Mouse (Mus musculus): ENCODE results near the gene Wnt9a.
"Not testable (repeated sequence)": the region's sequence is repeated elsewhere in the genome, so short reads cannot be mapped to it uniquely, and the experiment has no call there.

Gene Wnt9a

GRCm38 (mm10) chr11:59335150-59335549, 28.4 kb downstream of the Wnt9a start:
- no peak for DNase-seq (ENCODE audit: low spot score in 2 of 2)

DNA sequence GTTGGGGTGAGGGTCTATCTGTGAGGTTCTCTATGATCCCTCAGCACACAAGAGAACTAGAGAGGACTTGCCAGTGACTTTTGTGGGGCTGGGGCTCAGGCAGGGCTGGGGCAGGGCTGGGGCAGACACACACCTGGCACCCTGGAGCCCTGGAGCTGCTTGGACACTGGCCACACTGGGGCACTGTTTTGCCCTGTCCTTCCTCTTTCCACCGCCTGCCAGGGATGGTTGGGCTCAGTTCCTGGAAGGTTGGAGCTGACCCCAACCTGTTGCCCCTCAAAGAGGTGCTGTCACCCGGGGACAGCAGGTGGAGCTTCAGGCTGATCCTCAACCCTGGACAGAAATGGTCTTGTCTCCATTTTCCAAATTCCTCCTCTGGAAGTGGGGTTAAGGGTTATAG, 29.2 kb downstream of the Wnt9a start:
- no peak for DNase-seq (ENCODE audit: low spot score in 2 of 2)

GRCm38 (mm10) chr11:59336381-59336780, 29.7 kb downstream of the Wnt9a start:
- no peak for DNase-seq (ENCODE audit: low spot score in 2 of 2)

DNA sequence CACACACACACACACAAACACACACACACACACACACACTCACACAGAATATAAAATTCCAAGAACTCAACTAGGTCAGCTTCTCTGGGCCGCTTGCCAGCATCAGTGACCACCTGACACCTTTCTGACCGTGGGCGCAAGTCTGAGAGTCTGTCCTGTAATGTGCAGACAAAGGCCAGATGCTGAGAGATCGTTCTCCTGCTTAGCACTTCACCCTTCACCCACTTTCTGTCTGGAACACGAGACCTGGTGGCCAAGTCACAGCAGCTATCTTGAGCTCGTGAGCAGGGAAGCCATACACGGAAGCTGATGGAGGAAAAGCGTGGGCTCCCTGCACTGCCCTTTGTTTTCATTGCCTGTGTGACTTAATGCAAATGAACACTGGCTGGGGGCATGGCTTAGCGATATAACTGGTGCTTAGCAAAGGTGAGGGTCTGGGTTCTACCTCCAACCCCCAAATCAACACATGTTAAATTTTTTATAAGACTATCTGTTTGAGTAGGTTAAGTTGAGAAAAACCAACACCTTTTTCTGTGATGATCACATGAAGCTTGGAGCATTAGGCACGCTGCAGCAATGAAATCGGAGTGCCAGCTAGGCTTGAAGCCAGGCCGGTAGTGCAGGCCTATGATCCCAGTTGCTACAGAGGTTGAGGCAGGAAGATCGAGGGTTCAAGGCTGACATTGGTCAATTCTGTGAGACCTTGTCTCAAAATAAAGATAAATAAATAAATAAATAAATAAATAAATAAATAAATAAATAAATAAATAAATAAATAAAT, 31.4 kb downstream of the Wnt9a start:
- DNase-seq (ENCODE audit: low spot score in 2 of 2) = no peak

DNA sequence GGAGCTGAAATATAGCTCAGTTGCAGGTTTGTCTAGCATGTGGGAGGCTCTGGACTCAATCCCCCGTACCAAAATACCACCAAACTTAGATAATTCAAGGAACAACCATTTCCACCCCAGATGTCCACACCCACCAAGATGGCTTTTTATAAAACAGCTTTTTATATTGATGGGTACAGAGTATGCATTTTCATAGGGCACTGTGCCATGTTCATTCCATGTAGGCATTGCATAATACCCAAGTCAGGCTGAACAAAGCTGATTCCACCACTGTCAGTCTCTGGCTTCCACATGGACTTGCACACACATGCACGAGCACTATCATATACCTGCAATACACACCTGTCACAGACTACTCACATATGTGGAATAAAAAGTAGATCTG, 32.0 kb downstream of the Wnt9a start:
- peak; percentile 67 to 76 for DNase-seq (ENCODE audit: low spot score in 2 of 2)

DNA sequence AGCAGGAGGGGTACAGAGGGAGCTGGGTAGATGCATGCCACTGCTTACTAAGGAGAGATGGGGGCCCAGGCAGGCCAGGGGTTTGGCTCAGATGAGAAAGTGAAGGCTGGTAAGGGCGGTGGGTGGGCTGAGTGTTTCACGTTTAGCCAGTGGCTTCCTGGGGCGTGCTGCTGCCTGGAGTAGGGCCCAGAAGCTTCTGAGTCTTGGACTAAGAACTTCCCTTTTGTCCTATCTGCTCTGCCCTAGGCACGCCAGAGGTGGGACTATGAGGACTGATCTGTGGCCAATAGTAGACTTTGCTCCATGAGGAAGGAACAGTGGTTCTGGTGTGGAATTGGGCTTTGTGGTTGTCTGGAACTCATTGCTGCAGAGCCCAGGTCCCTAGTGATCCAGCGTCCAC, 36.2 kb downstream of the Wnt9a start:
- DNase-seq (ENCODE audit: low spot score in 2 of 2) = no peak

DNA sequence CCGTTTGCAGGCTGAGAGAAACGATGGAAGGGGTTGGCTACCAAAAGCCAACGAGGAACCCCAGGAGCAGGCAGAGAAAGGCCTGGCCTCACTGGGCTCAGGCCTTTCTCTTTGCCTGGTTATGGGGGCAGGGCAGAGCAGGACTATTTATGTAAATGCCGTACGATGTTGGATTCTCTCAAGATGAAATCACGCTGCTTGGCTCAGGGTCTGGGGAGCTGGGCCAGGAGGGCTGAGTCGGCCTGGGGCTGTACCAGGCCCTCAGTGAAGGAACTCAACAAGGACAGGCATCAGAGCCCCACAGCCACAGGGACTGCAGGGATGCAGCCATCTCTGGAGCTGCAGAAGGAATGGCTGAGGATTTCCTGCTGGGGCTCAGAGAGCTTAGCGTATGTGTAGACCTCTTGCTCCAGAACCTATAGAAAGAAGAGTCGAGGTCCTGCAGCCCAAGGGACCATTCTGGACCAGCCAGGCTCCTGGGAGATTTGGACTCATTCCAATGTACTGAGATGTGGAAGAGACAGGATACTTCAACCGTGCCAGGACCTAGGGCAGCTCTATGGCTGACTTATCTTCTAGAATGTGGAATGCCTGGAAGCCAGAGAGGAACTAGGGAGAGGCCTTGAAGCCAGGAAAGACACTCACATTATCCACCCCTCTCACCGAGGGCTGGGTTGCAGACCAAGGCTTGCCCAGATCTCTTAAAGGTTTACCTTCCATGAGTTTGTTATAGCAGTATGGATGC, 39.6 kb downstream of the Wnt9a start:
- DNase-seq (ENCODE audit: low spot score in 2 of 2) = no peak

DNA sequence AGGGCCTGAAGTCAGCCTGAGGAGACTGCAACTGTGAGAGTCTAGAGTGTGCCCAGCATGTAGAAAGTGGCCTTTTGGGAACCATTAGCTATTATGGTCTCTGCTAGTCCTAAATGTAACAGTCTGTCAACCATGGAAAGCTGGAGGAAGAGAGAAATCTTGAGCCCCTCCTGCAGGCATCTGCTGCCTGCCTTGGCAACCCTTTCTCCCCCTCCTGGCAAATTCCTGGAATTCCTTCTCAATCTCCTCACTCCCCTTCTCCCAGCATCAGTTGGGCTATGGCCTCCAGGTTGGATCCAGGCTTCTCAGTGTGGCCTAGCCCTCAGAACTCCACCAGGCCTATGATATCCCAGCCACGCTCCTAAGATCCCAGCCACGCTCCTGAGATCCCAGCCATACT, 43.6 kb downstream of the Wnt9a start:
- DNase-seq (ENCODE audit: low spot score in 2 of 2) = no peak

GRCm38 (mm10) chr11:59354793-59355192, 48.1 kb downstream of the Wnt9a start:
- DNase-seq (ENCODE audit: low spot score in 2 of 2) = no peak

DNA sequence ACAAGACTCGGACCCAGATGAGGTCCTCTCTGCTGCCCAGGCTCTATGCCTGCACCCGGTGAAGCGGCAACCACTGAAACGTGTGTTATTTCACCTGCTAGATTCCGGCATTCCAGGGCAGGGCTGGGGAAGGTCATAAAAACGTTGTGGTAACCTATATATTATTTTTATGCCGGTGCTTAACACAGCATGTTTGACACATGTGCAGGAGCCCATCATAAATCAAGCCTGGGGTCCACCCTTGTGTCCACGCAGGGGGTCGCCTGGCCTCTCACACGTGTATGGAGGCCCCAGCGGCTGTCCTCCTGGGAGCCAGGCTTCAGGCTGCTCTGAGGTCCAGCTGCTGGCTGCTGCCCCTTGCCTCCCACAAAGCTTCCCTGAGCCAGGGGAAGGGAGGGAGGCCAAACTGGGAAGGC, 50.2 kb downstream of the Wnt9a start:
- DNase-seq (ENCODE audit: low spot score in 2 of 2) = no peak

DNA sequence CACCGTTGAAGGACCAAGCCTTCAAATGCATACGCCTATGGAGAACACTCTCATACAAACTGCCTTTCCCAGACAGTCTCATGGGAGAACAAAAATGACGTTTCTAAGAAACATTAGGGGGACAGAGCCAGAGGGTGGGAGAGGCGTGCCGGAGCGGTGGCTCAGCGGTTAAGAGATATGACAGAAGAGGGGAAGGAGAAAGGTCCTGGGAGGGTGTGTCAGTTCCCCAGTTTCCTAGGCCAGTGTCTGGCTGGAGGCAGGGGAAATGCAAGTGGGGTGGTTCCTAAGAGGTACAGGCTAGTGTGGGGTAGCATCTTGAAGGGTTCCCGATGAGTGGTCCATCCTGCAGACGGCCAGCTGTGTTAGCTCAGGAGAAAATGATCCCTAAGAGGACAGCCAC, 54.6 kb downstream of the Wnt9a start:
- no peak for DNase-seq (ENCODE audit: low spot score in 2 of 2)

DNA sequence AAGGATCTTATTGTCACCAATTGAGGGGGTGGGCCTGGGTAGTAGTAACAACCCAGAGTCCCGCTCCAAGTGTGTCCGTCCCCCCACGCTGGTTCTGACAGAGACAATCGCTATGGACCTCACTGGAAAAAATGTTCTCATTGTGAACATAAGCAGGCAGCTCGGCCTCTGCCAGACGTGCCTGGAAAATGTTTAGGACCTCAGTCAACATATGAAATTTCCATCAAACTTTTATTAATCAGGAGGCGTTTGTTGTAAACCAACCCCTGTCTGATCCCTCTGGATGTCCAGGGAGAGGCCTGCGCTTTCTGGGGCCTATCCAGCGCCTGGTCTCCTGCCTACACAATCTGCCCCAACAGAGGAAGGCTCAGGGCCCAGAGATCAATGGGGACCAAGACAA, 57.3 kb downstream of the Wnt9a start:
- no peak for DNase-seq (ENCODE audit: low spot score in 2 of 2)

- no peak for DNase-seq (ENCODE audit: low spot score in 2 of 2)
Measured at GRCm38 (mm10) chr11:59364417-59364816, 57.7 kb downstream of the Wnt9a start.

- no peak for DNase-seq (ENCODE audit: low spot score in 2 of 2)
Measured at GRCm38 (mm10) chr11:59366031-59366430, 59.3 kb downstream of the Wnt9a start.

- no peak for DNase-seq (ENCODE audit: low spot score in 2 of 2)
Measured at GRCm38 (mm10) chr11:59366633-59367032, 59.9 kb downstream of the Wnt9a start.

- DNase-seq (ENCODE audit: low spot score in 2 of 2) = not testable (repeated sequence)
Measured at GRCm38 (mm10) chr11:59367955-59368354, 61.2 kb downstream of the Wnt9a start.

DNA sequence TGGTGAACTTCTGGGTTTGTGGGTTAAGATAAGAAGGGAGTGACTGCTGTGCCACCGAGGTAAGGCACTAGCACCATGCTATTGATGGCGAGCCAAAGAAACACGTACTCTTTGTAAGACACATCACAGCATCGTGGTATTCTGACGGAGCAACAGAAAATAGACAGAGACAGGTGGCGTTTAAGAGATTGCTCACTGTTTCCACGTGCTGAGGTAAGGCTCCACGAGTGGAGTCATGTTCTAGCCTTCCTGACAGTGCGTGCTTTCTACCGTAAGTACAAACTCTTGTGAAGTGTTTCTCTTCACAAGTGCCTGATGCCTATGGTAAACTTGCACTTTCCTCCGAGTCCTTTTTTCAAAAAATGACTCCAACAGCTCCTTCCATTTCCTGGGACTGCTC, 63.1 kb downstream of the Wnt9a start:
- DNase-seq (ENCODE audit: low spot score in 2 of 2) = no peak

DNA sequence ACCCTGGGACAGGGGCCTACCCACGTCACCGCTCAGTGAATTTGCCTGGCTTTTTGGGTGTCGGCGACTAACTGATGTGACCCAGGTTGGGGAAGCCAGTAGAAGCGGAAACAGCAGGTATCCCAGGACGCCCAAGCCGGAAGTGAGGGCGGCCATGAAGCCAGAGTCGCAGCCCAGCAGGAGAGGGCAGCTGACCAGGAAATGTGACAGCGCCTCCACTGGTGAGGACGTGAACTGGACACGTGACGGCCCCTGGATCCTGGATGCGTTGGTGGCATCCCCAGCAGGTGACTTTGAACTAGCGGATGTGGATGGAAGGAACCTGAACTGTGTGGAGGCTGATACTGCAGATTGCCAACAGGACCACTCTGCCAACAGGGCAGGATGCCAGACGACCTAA, 68.7 kb downstream of the Wnt9a start, which contains the start of gene Prss38:
Gene Prss38, minus strand, starts transcription at position 183 of the 400 bp plus-strand sequence.
- DNase-seq (ENCODE audit: low spot score in 2 of 2) = no peak

DNA sequence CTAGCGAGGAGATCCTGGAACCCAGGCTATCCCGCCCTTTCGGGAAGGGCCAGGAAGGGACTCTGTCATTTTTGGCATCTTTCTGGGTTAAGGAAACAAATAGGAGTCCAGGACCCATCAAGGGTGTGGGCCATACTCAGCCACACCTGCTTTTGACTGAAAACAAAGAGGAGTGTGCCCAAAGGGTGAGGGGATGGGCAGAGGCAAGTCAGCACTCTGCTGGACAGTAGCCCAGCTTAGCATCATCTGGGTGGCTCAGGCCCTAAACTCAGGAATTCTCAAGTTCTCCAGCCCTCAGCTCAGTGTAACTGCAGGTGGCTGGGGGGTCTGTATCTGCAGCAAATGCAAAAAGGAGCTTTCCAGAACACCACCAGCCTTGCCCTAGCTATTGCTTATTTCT, 71.3 kb downstream of the Wnt9a start:
- DNase-seq (ENCODE audit: low spot score in 2 of 2) = no peak

DNA sequence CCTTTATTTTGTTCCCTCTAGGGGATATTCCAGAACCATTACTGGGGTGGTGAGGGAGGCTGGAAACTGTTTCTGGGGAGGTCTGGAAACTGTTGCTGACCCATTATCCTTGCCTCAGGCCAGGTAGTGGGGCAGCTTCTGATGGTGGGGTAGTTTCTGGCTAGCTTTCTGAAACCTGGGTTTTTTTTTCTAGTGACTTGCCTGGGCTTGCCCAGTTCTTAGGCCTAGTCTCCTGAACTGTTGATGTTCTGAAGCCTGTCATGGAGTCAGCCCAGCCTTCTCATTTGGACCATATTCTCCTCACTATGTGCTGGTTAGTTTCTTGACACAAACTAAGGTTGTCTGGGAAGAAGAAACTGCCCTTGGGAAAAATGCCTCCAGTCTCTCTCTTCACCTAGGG, 72.8 kb downstream of the Wnt9a start:
- no peak for DNase-seq (ENCODE audit: low spot score in 2 of 2)
